Mouse (Mus musculus) CH12.LX (cell line): ENCODE data around the gene Wnt4. TPM values are rescaled to one million over a fixed set of nuclear protein-coding genes. Genes with fewer than 3 reads are reported as not detected.

ENCODE experiments used
- polyA plus RNA-seq: library from polyadenylated mRNA; unstranded; fragments of >175 nt; gene quantifications from 2 replicates; pipeline ENCODE4 v1.2.1, GENCODE M21; 2012; ENCODE audit warnings: low read depth; ENCODE audit not compliant: insufficient read length
- total RNA-seq, 2 experiments: library from RNA; depleted of rRNA; stranded (reverse); fragments of 300-350 nt in 1 of 2; fragments of >200 nt in 1 of 2; gene quantifications; 2 replicates each; pipeline ENCODE4 v1.2.3; 2012 to 2014

Gene Wnt4
- total and polyA plus RNA-seq, 3 experiments: not detected

Other genes starting within 250 kb of the Wnt4 start
- gene Zbtb40, start 228.7 kb upstream of the Wnt4 start, total RNA-seq (2012; rRNA removed): 7.1 and 8.4 TPM in 2 replicates
- 2.7 and 2.9 TPM in 2 replicates for gene Zbtb40, start 228.7 kb upstream of the Wnt4 start, total RNA-seq (2014; rRNA removed)
- gene Zbtb40, start 228.7 kb upstream of the Wnt4 start, polyA plus RNA-seq: 5.4 and 6.7 TPM in 2 replicates
- gene Cdc42, start 80.2 kb downstream of the Wnt4 start, total RNA-seq (2012; rRNA removed): 209 and 241 TPM in 2 replicates
- gene Cdc42, start 80.2 kb downstream of the Wnt4 start, total RNA-seq (2014; rRNA removed): 594 and 605 TPM in 2 replicates
- 367 and 378 TPM in 2 replicates for gene Cdc42, start 80.2 kb downstream of the Wnt4 start, polyA plus RNA-seq
- not detected in 2 replicates for gene Cela3a, start 132.3 kb downstream of the Wnt4 start, total RNA-seq (2012; rRNA removed)
- not detected in 2 replicates for gene Cela3a, start 132.3 kb downstream of the Wnt4 start, total RNA-seq (2014; rRNA removed)
- gene Cela3a, start 132.3 kb downstream of the Wnt4 start, polyA plus RNA-seq: not detected in 2 replicates
- gene Cela3b, start 153.1 kb downstream of the Wnt4 start, total RNA-seq (2012; rRNA removed): not detected in 2 replicates
- not detected in 2 replicates for gene Cela3b, start 153.1 kb downstream of the Wnt4 start, total RNA-seq (2014; rRNA removed)
- not detected in 2 replicates for gene Cela3b, start 153.1 kb downstream of the Wnt4 start, polyA plus RNA-seq
- gene 1700013G24Rik, start 175.8 kb downstream of the Wnt4 start, total RNA-seq (2012; rRNA removed): not detected in 2 replicates
- not detected in 2 replicates for gene 1700013G24Rik, start 175.8 kb downstream of the Wnt4 start, total RNA-seq (2014; rRNA removed)
- not detected in 2 replicates for gene 1700013G24Rik, start 175.8 kb downstream of the Wnt4 start, polyA plus RNA-seq
- 3.1 and 5.5 TPM in 2 replicates for gene Hspg2, start 191.3 kb downstream of the Wnt4 start, total RNA-seq (2012; rRNA removed)
- 0.82 and 1.3 TPM in 2 replicates for gene Hspg2, start 191.3 kb downstream of the Wnt4 start, total RNA-seq (2014; rRNA removed)
- gene Hspg2, start 191.3 kb downstream of the Wnt4 start, polyA plus RNA-seq: 10.7 and 14.0 TPM in 2 replicates